Mouse (Mus musculus): Measurements from ENCODE around the gene Pde4d.
A peak's percentile ranks its signal among the peaks of the same experiment; 100 is the strongest.

Gene Pde4d

DNA sequence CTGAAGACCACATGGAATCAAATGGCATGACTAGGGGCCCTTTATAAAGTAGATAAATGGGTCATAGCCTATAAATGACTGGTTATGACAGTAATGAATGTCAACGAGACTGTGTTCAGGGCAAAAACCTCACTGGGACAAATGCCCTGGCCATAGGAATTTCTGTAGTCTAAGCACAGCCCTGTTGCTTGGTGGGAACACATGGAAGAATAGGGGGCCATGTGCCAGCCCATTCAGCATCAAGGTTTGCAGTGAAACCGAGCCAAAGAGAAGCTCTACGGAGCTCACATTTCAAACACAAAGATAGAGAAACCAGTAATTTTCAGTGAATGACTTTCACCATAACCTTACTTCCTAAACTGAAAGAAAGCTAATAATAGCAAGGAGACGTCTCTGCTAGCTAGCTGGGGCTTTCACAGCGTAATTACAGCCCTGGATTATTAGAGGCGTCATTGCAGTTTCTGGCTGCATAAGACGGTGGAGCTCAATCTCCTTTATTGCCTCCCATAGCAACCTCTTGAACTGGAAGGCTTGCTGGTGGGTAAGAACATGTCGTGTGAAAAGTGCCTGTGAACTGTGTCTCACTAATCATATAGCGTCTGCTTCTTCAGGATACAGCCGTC lies 1533.2 kb downstream of the Pde4d start:
- DNase-seq, result no peak

DNA sequence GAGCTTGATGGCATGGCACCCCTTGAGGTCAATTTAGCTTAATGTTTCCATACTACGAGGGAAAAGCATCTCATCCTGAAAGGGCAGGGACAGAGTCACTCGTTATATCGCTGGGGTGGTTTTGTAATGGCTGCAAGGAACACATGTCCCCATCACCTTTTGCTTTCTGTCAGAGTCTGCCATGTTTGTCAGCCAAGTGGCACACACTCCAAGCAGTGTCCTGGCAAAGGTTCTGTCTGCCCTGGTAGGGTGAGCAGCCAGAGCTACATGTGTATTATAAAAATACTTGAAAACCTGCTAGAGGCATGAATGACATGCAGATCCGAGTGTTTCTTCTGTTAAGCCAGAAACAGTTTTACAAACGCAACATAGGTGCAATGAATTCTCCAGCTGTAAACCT lies 1535.7 kb downstream of the Pde4d start:
- no peak for DNase-seq

- DNase-seq, result peak; percentile 53
Measured at GRCm38 (mm10) chr13:109985892-109986291, 1536.1 kb downstream of the Pde4d start.

DNA sequence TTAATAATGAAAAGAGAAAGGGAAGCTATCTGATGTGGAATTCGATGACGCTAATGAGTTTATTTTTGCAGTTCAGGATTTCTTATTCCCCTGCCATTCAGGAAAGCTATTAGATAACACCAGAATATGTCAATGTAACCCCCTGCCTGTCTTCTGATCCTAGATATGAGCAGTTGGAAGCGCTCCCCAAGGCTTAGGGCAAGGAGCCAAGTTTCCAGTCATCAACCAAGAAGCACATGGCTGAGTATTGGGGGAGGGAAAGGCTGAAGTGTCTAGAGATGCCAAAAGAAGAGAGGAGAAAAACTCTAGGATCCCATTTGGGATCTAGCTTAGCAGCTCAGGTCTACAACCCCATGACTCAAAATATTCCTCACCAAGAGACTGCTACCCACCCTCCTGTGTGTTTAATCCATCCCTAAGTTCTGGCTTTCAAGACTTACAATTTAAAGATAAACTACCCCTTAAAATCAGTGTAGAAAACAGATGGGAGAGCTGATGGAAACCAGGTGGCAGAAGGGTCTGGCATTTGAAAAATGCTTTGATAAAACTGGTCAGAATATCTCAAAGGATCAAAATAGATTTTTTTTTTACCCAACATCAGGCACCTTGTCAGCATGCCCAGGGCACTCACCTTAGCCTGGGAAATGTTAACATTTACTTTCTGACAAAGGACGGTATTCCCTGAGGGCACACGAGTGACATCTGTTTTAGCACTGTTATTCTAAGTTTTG lies 1543.2 kb downstream of the Pde4d start:
- peak; percentile 83 for DNase-seq

- DNase-seq, result peak; percentile 11
Measured at GRCm38 (mm10) chr13:109994240-109994764, 1544.6 kb downstream of the Pde4d start.

DNA sequence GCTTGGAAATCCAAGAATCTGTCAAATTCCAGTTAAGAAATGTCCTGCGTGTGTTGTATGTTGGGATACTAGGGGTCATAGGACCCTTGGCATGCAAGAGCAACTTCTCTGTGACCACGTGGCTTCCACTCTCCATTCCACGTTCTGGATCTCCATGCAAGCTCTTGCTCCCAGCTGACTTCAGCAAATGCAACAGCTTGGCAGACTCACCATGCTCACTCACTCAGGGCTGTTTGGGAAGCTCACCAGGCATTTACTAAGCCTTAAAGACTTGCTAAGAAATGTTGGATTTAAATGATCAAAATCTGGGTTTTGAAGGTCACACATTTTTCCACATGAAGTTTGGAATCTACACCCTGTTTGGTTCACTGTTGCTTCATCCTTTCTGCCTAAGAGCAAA lies 1552.3 kb downstream of the Pde4d start:
- DNase-seq, result peak; percentile 15
